Mouse (Mus musculus): Measurements from ENCODE around the gene Aox2. TPM values are rescaled to one million over a fixed set of nuclear protein-coding genes. Genes with fewer than 3 reads are reported as not detected.

Aox2 gene
- total RNA-seq (2014; fragmentation: Nextera tagmentation) (1.4 and 1.5 TPM in 2 replicates), total RNA-seq (2017) (1.4 and 1.8 TPM in 2 replicates), polyA plus RNA-seq (2012) (0.77 and 0.79 TPM in 2 replicates)

DNA sequence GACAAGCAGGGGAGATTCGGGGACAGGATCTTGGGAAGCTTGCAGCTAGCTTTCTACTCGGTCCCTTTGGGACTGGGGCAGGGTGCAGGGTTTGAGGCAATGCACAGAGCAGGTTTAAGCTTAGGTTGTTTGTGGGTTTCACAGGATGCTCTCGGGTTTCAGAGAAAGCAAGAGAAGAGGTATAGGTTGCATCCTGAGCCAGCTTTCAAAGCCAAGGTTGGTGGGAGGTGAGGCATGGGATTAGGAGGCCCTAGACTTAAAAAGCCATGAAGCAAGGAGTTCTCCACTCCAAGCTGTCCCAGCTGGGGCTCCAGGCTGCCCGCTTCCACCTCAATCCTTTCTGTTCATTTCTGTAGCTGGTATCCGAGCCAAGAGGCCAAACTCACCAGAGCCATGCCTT, at the start of gene Aox2:
Aox2 (plus strand) TSS at position 301 of the 400 bp plus-strand sequence.
- Histone ChIP-seq H3K4me3 (ENCODE audit: low read depth, low read length) (no peak within 1 kb of the TSS), H3K36me3 (replicated peaks) (no peaks in the 10 kb centered on the region), H3K9me3 (replicated peaks) (no peaks in the 10 kb centered on the region), H3K27me3 (ENCODE audit: insufficient read depth, low read length) (peaks cover 22% of the 10 kb centered on the region), H3K4me1 (ENCODE audit: insufficient read depth, low read depth, low read length) (peaks cover 3% of the 10 kb centered on the region)
- TF ChIP-seq GATA1 (IDR thresholded peaks at IDR 0.05; ENCODE audit: borderline replicate concordance, low read length) = no peak
- no peak for TF ChIP-seq POLR2AphosphoS5 (IDR thresholded peaks at IDR 0.05; ENCODE audit: insufficient replicate concordance, low read depth, low read length)
- TF ChIP-seq CTCF (IDR thresholded peaks at IDR 0.05; ENCODE audit: low read depth, low read length) = no peak
- no peak for TF ChIP-seq TAL1 (conservative IDR thresholded peaks at IDR 0.05; ENCODE audit: low read depth, low read length)
- TF ChIP-seq GATA2 (IDR thresholded peaks at IDR 0.05; ENCODE audit: borderline replicate concordance, low read depth, low read length) = no peak
- DNase-seq (ENCODE audit: low spot score) (no peak), ATAC-seq (ENCODE audit: extremely low read depth, insufficient number of reproducible peaks, low FRiP score, poor library complexity, severe bottlenecking) (no peak)

DNA sequence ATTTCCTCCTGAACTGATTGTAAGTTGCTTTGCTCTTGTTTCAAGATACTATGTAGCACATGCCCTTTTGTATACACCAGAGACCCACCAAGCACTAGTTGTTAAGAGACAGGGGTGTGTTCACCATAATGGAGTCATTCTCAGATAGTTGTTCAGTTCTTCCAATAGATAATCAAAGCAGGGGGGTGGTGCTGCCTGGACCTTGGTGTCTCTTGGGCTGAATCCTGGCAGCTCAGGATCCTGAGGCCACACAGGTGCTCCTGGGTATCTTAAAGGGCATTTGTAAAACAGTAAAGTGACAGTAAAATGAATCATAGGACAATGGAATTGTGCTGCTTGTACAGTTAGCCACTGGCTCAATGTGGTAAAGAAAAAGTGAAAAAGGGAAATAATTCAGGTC, 49.2 kb upstream of the Aox2 start:
- H3K27me3 ChIP-seq (ENCODE audit: insufficient read depth, low read length) = peaks cover 7% of the 10 kb centered on the region
- no peak for ATAC-seq (ENCODE audit: extremely low read depth, insufficient number of reproducible peaks, low FRiP score, poor library complexity, severe bottlenecking)

GRCm38 (mm10) chr1:58229774-58230173, 48.4 kb upstream of the Aox2 start:
- no peak for DNase-seq (ENCODE audit: low spot score)
- no peak overlapping the region for H3K4me3 ChIP-seq (ENCODE audit: low read depth, low read length)
- peaks cover 7% of the 10 kb centered on the region for H3K27me3 ChIP-seq (ENCODE audit: insufficient read depth, low read length)
- H3K9me3 ChIP-seq (replicated peaks) = no peaks in the 10 kb centered on the region
- TF ChIP-seq CTCF (IDR thresholded peaks at IDR 0.05; ENCODE audit: low read depth, low read length) (no peak), TAL1 (conservative IDR thresholded peaks at IDR 0.05; ENCODE audit: low read depth, low read length) (no peak), GATA1 (IDR thresholded peaks at IDR 0.05; ENCODE audit: borderline replicate concordance, low read length) (no peak), POLR2AphosphoS5 (IDR thresholded peaks at IDR 0.05; ENCODE audit: insufficient replicate concordance, low read depth, low read length) (no peak), GATA2 (IDR thresholded peaks at IDR 0.05; ENCODE audit: borderline replicate concordance, low read depth, low read length) (no peak)
- no peak for ATAC-seq (ENCODE audit: extremely low read depth, insufficient number of reproducible peaks, low FRiP score, poor library complexity, severe bottlenecking)
- no peaks in the 10 kb centered on the region for H3K4me1 ChIP-seq (ENCODE audit: insufficient read depth, low read depth, low read length)
- H3K36me3 ChIP-seq (replicated peaks) = no peaks in the 10 kb centered on the region

More for the DNA sequence above, 49.2 kb upstream of the Aox2 start:
- no peak overlapping the region for H3K4me3 ChIP-seq (ENCODE audit: low read depth, low read length)
- H3K9me3 ChIP-seq (replicated peaks) = no peaks in the 10 kb centered on the region
- DNase-seq (ENCODE audit: low spot score) = no peak
- no peaks in the 10 kb centered on the region for H3K4me1 ChIP-seq (ENCODE audit: insufficient read depth, low read depth, low read length)
- no peak for TF ChIP-seq TAL1 (conservative IDR thresholded peaks at IDR 0.05; ENCODE audit: low read depth, low read length)
- no peak for TF ChIP-seq GATA2 (IDR thresholded peaks at IDR 0.05; ENCODE audit: borderline replicate concordance, low read depth, low read length)
- no peak for TF ChIP-seq GATA1 (IDR thresholded peaks at IDR 0.05; ENCODE audit: borderline replicate concordance, low read length)
- TF ChIP-seq CTCF (IDR thresholded peaks at IDR 0.05; ENCODE audit: low read depth, low read length) = no peak
- TF ChIP-seq POLR2AphosphoS5 (IDR thresholded peaks at IDR 0.05; ENCODE audit: insufficient replicate concordance, low read depth, low read length) = no peak
- no peaks in the 10 kb centered on the region for H3K36me3 ChIP-seq (replicated peaks)

DNA sequence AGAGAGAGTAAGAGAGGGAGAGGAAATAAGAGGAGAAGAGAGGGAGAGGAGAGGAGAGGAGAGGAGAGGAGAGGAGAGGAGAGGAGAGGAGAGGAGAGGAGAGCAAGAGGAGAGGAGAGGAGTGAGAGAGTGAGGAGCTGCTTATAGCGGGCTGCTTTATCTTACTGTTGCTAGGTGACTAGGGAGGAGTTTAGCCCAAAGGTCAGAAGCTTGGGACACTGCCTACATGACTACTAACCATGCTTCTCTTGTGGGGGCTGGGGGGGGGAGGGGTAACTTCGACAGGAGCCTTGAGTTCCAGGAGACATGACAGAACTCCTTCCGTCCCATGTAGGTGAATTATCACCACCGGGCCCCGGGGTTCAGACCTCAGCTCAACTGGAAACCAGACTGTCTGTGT, 47.6 kb upstream of the Aox2 start:
- Histone ChIP-seq H3K4me1 (ENCODE audit: insufficient read depth, low read depth, low read length) (no peaks in the 10 kb centered on the region), H3K27me3 (ENCODE audit: insufficient read depth, low read length) (peaks cover 7% of the 10 kb centered on the region), H3K9me3 (replicated peaks) (no peaks in the 10 kb centered on the region), H3K36me3 (replicated peaks) (no peaks in the 10 kb centered on the region), H3K4me3 (ENCODE audit: low read depth, low read length) (no peak overlapping the region)
- DNase-seq (ENCODE audit: low spot score) = no peak
- ATAC-seq (ENCODE audit: extremely low read depth, insufficient number of reproducible peaks, low FRiP score, poor library complexity, severe bottlenecking) = no peak
- TF ChIP-seq TAL1 (conservative IDR thresholded peaks at IDR 0.05; ENCODE audit: low read depth, low read length) (no peak), GATA1 (IDR thresholded peaks at IDR 0.05; ENCODE audit: borderline replicate concordance, low read length) (no peak), CTCF (IDR thresholded peaks at IDR 0.05; ENCODE audit: low read depth, low read length) (no peak), POLR2AphosphoS5 (IDR thresholded peaks at IDR 0.05; ENCODE audit: insufficient replicate concordance, low read depth, low read length) (no peak), GATA2 (IDR thresholded peaks at IDR 0.05; ENCODE audit: borderline replicate concordance, low read depth, low read length) (no peak)

- peaks cover 5% of the 10 kb centered on the region; the same call in 1 of the 2 replicates for H3K4me1 ChIP-seq (ENCODE audit: insufficient read depth, low read depth, low read length)
- no peak for DNase-seq (ENCODE audit: low spot score)
- TF ChIP-seq TAL1 (conservative IDR thresholded peaks at IDR 0.05; ENCODE audit: low read depth, low read length) (no peak), GATA1 (IDR thresholded peaks at IDR 0.05; ENCODE audit: borderline replicate concordance, low read length) (no peak), GATA2 (IDR thresholded peaks at IDR 0.05; ENCODE audit: borderline replicate concordance, low read depth, low read length) (no peak), POLR2AphosphoS5 (IDR thresholded peaks at IDR 0.05; ENCODE audit: insufficient replicate concordance, low read depth, low read length) (no peak), CTCF (IDR thresholded peaks at IDR 0.05; ENCODE audit: low read depth, low read length) (no peak)
- H3K4me3 ChIP-seq (ENCODE audit: low read depth, low read length) = no peak overlapping the region
- no peak for ATAC-seq (ENCODE audit: extremely low read depth, insufficient number of reproducible peaks, low FRiP score, poor library complexity, severe bottlenecking)
- peaks cover 13% of the 10 kb centered on the region for H3K27me3 ChIP-seq (ENCODE audit: insufficient read depth, low read length)
- no peaks in the 10 kb centered on the region for H3K36me3 ChIP-seq (replicated peaks)
- no peaks in the 10 kb centered on the region for H3K9me3 ChIP-seq (replicated peaks)
Measured at GRCm38 (mm10) chr1:58235405-58235804, 42.7 kb upstream of the Aox2 start.

DNA sequence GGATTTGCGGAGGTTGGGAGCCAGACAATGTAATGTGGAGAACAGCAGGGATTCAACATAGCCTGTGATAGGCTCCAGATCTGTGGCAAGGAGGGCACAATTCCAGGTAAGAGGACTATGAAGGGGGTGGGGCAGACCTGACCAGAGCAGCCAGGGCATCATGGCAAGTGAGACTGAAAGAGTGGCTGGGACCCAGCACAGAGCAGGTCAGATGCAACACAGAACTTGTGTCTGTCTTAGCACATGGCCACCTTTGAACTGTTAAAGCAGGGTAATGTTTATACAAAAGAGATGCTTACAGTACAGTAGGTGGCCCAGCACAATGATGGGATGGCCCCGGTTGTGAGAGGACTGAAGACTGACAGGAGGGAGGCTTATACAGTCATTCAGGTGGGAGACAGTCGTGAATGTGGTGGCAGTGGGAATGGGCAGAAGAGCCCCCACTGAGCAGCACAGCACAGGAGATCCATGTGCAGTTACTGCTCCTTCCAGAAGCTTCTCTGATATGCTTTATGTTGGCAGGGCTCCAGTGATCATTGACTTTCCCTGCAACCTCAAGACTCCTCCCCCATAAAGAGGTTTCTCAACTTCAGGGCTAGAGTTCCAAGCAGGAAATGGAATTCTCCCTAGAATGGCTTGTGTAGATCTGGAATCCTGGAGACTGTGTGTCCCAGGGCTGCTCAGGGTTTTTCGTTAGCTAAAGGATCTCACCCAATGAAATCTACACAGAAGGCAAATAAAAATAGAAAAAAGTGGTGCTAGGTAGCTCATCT, 40.4 kb upstream of the Aox2 start:
- H3K36me3 ChIP-seq (replicated peaks) = no peaks in the 10 kb centered on the region
- DNase-seq (ENCODE audit: low spot score) (no peak), ATAC-seq (ENCODE audit: extremely low read depth, insufficient number of reproducible peaks, low FRiP score, poor library complexity, severe bottlenecking) (no peak)
- TF ChIP-seq TAL1 (conservative IDR thresholded peaks at IDR 0.05; ENCODE audit: low read depth, low read length) = no peak
- no peak for TF ChIP-seq POLR2AphosphoS5 (IDR thresholded peaks at IDR 0.05; ENCODE audit: insufficient replicate concordance, low read depth, low read length)
- TF ChIP-seq CTCF (IDR thresholded peaks at IDR 0.05; ENCODE audit: low read depth, low read length) = no peak
- H3K9me3 ChIP-seq (replicated peaks) = no peaks in the 10 kb centered on the region
- no peak overlapping the region for H3K4me3 ChIP-seq (ENCODE audit: low read depth, low read length)
- H3K4me1 ChIP-seq (ENCODE audit: insufficient read depth, low read depth, low read length) = peaks cover 5% of the 10 kb centered on the region; the same call in 1 of the 2 replicates
- peaks cover 16% of the 10 kb centered on the region for H3K27me3 ChIP-seq (ENCODE audit: insufficient read depth, low read length)

Measured in G1E (cell line).